Comparison of ENCODE assay signal across 10 mouse cellular contexts in genomic region chr12:4793718-4794117, GRCm38 (mm10). TPM values are rescaled to one million over a fixed set of nuclear protein-coding genes. Genes with fewer than 3 reads are reported as not detected.
DNase-seq lines count a peak whose midpoint lies in the region; ATAC-seq lines count a peak whose summit lies in the region.
"Had no signal": no experiment of that assay in that cellular context is flagged by ENCODE, and none has a peak within 500 bp of the region (broad histone marks: within the 10 kb centered on the region; RNA-seq: fewer than 3 reads in every experiment).

No protein-coding gene starts in this region.

- no peak overlapping the region for H3K4me3 ChIP-seq in liver, embryonic 13.5 days (replicated peaks)
- H3K4me3 ChIP-seq: embryonic facial prominence, embryonic 12.5 days had no signal

- 80% methylated on average over 1 of the region's 1 CpGs for WGBS in liver, embryonic 13.5 days (ENCODE audit: insufficient replicate concordance)

- H3K4me1 ChIP-seq in liver, embryonic 13.5 days (replicated peaks), result no peaks in the 10 kb centered on the region
- H3K4me1 ChIP-seq: embryonic facial prominence, embryonic 12.5 days had no signal

- DNase-seq in adrenal gland, postnatal 10 days, result peak; percentile 24
- no peak for DNase-seq in adrenal gland, adult 8-10 months
- DNase-seq in layer of hippocampus, adult 11-12 months (ENCODE audit: low spot score), result peak; percentile 17
- DNase-seq in layer of hippocampus, postnatal 36 days, result no peak
- peak; percentile 16 for DNase-seq in R1 (ENCODE audit: low read depth, low spot score)
- DNase-seq in liver, embryonic 13.5 days, result no peak

- 0 out of 2 replicates have a peak, but pooled peaks have one; percentile 18 for ATAC-seq in liver, embryonic 13.5 days (ENCODE audit: low read depth)
- no peak for ATAC-seq in erythroid progenitor cell, adult 5-6 weeks (replicated peaks; ENCODE audit: low FRiP score, poor library complexity, severe bottlenecking)
- ATAC-seq in CD4-positive, CD25-positive, alpha-beta regulatory T cell, adult 4 months, result no peak

- H3K4me2 ChIP-seq in liver, embryonic 13.5 days, result no peak overlapping the region
- H3K4me2 ChIP-seq: embryonic facial prominence, embryonic 12.5 days had no signal

- H3K36me3 ChIP-seq in liver, embryonic 13.5 days, result no peaks in the 10 kb centered on the region
- H3K36me3 ChIP-seq: embryonic facial prominence, embryonic 12.5 days had no signal

- H3K27ac ChIP-seq in liver, embryonic 13.5 days, result no peak overlapping the region
- H3K27ac ChIP-seq: embryonic facial prominence, embryonic 12.5 days had no signal

- H3K9me3 ChIP-seq in liver, embryonic 13.5 days (replicated peaks), result no peaks in the 10 kb centered on the region
- H3K9me3 ChIP-seq: embryonic facial prominence, embryonic 12.5 days had no signal

- H3K27me3 ChIP-seq in liver, embryonic 13.5 days, result no peaks in the 10 kb centered on the region
- H3K27me3 ChIP-seq: embryonic facial prominence, embryonic 12.5 days had no signal

- H3K9ac ChIP-seq in liver, embryonic 13.5 days, result no peak overlapping the region
- H3K9ac ChIP-seq: embryonic facial prominence, embryonic 12.5 days had no signal

RNA-seq across cellular contexts. Expression of gene Sf3b6, which starts 23.6 kb away (rescaled TPM):
- total RNA-seq in adrenal gland, postnatal 10 days (2021), result 100 to 1,000 TPM in 1 of 2 experiments, 10 to 100 TPM in 1; 87.9 to 101 TPM
- total RNA-seq in adrenal gland, adult 8-10 months (2022), result 100 to 1,000 TPM in 3 of 4 experiments, 10 to 100 TPM in 1; 98.9 to 114 (median 103) TPM
- total RNA-seq in layer of hippocampus, postnatal 36 days (2021), result 10 to 100 TPM; 83.2 to 96.7 TPM
- polyA plus RNA-seq in liver, embryonic 13.5 days (2015; fragmentation: Nextera tagmentation; extraction: Ambion mirVana), result 147 and 158 TPM in 2 replicates
- total RNA-seq in erythroid progenitor cell, adult 5-6 weeks (2015; ENCODE audit: low replicate concordance), result 82.2 and 163 TPM in 2 replicates
- total RNA-seq in erythroid progenitor cell, adult 5-6 weeks (2017; ENCODE audit: low replicate concordance), result 50.3 and 108 TPM in 2 replicates
- 100 to 1,000 TPM; 182 to 365 TPM for polyA plus RNA-seq in CD4-positive, CD25-positive, alpha-beta regulatory T cell, adult 4 months (2017; shearing (Covaris generic))

RNA-seq across cellular contexts. Expression of gene Fam228b, which starts 24.7 kb away (rescaled TPM):
- 10 to 100 TPM in 1 of 2 experiments, 1 to 10 TPM in 1; 8.6 to 17.3 TPM for total RNA-seq in adrenal gland, postnatal 10 days (2021)
- total RNA-seq in adrenal gland, adult 8-10 months (2022), result 1 to 10 TPM; 4.6 to 8.1 (median 6.3) TPM
- 10 to 100 TPM; 17.5 to 25.6 TPM for total RNA-seq in layer of hippocampus, postnatal 36 days (2021)
- 0.87 and 0.89 TPM in 2 replicates for polyA plus RNA-seq in liver, embryonic 13.5 days (2015; fragmentation: Nextera tagmentation; extraction: Ambion mirVana)
- total RNA-seq in erythroid progenitor cell, adult 5-6 weeks (2015; ENCODE audit: low replicate concordance), result not detected in 2 replicates
- total RNA-seq in erythroid progenitor cell, adult 5-6 weeks (2017; ENCODE audit: low replicate concordance), result 0.90 TPM in 1 of 2 replicates, not detected in the other
- polyA plus RNA-seq in CD4-positive, CD25-positive, alpha-beta regulatory T cell, adult 4 months (2017; shearing (Covaris generic)), result 1 to 10 TPM in 1 of 2 experiments, not detected in 1; 1.3 TPM

RNA-seq across cellular contexts. Expression of gene Pfn4, which starts 24.9 kb away (rescaled TPM):
- 1 to 10 TPM; 2.5 to 3.9 TPM for total RNA-seq in adrenal gland, postnatal 10 days (2021)
- 1 to 10 TPM in 3 of 4 experiments, under 1 TPM in 1; 0.75 to 3.7 (median 2.6) TPM for total RNA-seq in adrenal gland, adult 8-10 months (2022)
- 10 to 100 TPM; 10.3 to 10.6 TPM for total RNA-seq in layer of hippocampus, postnatal 36 days (2021)
- 1.2 and 1.5 TPM in 2 replicates for polyA plus RNA-seq in liver, embryonic 13.5 days (2015; fragmentation: Nextera tagmentation; extraction: Ambion mirVana)
- not detected in 2 replicates for total RNA-seq in erythroid progenitor cell, adult 5-6 weeks (2015; ENCODE audit: low replicate concordance)
- total RNA-seq in erythroid progenitor cell, adult 5-6 weeks (2017; ENCODE audit: low replicate concordance), result not detected in 2 replicates
- 1 to 10 TPM in 1 of 2 experiments, under 1 TPM in 1; 0.62 to 2.0 TPM for polyA plus RNA-seq in CD4-positive, CD25-positive, alpha-beta regulatory T cell, adult 4 months (2017; shearing (Covaris generic))
- polyA plus RNA-seq: C2C12 had no signal

RNA-seq across cellular contexts. Expression of gene Fkbp1b, which starts 47.7 kb away (rescaled TPM):
- total RNA-seq in adrenal gland, postnatal 10 days (2021), result 10 to 100 TPM; 10.6 to 19.8 TPM
- 10 to 100 TPM in 1 of 4 experiments, 1 to 10 TPM in 3; 2.8 to 16.0 (median 7.2) TPM for total RNA-seq in adrenal gland, adult 8-10 months (2022)
- total RNA-seq in layer of hippocampus, postnatal 36 days (2021), result 10 to 100 TPM; 55.8 to 57.2 TPM
- 3.2 and 3.6 TPM in 2 replicates for polyA plus RNA-seq in liver, embryonic 13.5 days (2015; fragmentation: Nextera tagmentation; extraction: Ambion mirVana)
- total RNA-seq in erythroid progenitor cell, adult 5-6 weeks (2015; ENCODE audit: low replicate concordance), result not detected in 2 replicates
- total RNA-seq in erythroid progenitor cell, adult 5-6 weeks (2017; ENCODE audit: low replicate concordance), result 0.15 and 0.90 TPM in 2 replicates
- polyA plus RNA-seq in CD4-positive, CD25-positive, alpha-beta regulatory T cell, adult 4 months (2017; shearing (Covaris generic)), result not detected

RNA-seq across cellular contexts. Expression of gene Wdcp, which starts 49.4 kb away (rescaled TPM):
- 10 to 100 TPM in 1 of 2 experiments, 1 to 10 TPM in 1; 9.5 to 11.4 TPM for total RNA-seq in adrenal gland, postnatal 10 days (2021)
- total RNA-seq in adrenal gland, adult 8-10 months (2022), result 10 to 100 TPM; 10.1 to 13.0 (median 11.5) TPM
- 10 to 100 TPM; 12.5 to 14.3 TPM for total RNA-seq in layer of hippocampus, postnatal 36 days (2021)
- polyA plus RNA-seq in liver, embryonic 13.5 days (2015; fragmentation: Nextera tagmentation; extraction: Ambion mirVana), result 16.1 and 17.3 TPM in 2 replicates
- total RNA-seq in erythroid progenitor cell, adult 5-6 weeks (2015; ENCODE audit: low replicate concordance), result 2.1 and 16.9 TPM in 2 replicates
- 0.15 and 0.39 TPM in 2 replicates for total RNA-seq in erythroid progenitor cell, adult 5-6 weeks (2017; ENCODE audit: low replicate concordance)
- 10 to 100 TPM; 11.0 to 13.9 TPM for polyA plus RNA-seq in CD4-positive, CD25-positive, alpha-beta regulatory T cell, adult 4 months (2017; shearing (Covaris generic))

Comparison
In these comparisons a context has a peak if more than half of its experiments do, and no peak if none do; other contexts are left out.
1. DNase-seq: peak in adrenal gland, postnatal 10 days (single experiment), layer of hippocampus, adult 11-12 months (single experiment) and R1 (single experiment); none in adrenal gland, adult 8-10 months (single experiment), layer of hippocampus, postnatal 36 days (0 of 2) and liver, embryonic 13.5 days (single experiment).